Mouse (Mus musculus): ENCODE measurements around the gene Prl8a9. TPM values are rescaled to one million over a fixed set of nuclear protein-coding genes. Genes with fewer than 3 reads are reported as not detected.

Prl8a9 gene
- total RNA-seq (2023) = not detected

DNA sequence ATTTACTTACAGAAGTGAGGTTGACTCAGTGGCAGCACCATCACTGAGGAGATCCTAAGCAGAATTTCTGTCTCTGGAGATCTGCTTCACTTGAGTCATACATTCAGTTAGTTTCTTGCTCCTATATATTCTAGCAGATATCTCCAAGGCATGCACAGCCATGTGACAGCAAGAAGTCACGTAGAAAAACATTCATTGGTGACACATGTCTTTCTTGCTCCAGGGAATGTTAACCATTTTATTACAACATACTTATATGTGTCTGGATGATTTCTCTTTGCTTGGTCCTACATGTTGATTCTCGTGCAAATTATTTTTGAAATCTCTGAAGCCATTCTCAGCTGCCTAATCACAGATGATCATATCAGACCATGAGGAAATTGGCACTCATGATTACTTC is at the start of gene Prl8a9:
TSS of gene Prl8a9 (minus strand) at position 101 of the 400 bp plus-strand sequence.

DNA sequence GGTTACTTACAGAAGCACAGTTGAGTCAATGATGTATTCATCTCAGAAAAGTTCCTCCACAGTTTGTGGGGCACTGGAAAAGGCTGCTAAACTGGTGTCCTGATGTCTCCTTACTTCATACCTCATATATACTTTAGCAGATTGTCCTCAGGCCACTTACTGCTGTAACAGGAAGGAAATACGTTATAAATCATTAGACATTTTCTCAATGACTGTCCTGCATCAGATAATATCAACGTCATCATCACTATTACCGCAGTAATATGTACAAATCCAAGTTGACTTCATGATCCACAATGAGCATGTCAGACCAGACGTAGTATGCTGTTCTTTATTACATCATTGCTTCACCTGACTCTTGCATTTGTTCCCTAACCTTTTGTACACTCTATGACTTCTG is 46.1 kb upstream of the Prl8a9 start, which contains the start of gene Prl7b1:
TSS of gene Prl7b1 (minus strand) at position 101 of the 400 bp plus-strand sequence.

DNA sequence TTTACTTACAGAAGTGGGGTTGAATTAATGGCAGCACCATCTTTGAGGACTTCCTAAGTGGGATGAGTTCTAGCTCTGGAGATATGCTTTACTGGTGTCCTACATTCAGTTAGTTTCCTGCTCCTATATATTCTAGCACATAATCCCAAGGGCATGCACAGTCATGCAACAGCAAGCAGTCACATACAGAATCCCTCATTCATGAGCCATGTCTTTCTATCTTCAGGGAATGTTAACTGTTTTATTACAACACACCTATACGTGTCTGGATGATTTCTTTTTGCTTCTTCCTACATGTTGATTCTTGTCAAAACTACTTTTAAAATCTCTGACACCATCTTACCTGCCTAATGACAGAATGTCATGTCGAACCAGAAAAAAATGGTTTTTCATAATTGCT is 17.7 kb upstream of the Prl8a9 start, which contains the start of gene Prl8a1:
TSS of gene Prl8a1 (minus strand) at position 101 of the 400 bp plus-strand sequence.

DNA sequence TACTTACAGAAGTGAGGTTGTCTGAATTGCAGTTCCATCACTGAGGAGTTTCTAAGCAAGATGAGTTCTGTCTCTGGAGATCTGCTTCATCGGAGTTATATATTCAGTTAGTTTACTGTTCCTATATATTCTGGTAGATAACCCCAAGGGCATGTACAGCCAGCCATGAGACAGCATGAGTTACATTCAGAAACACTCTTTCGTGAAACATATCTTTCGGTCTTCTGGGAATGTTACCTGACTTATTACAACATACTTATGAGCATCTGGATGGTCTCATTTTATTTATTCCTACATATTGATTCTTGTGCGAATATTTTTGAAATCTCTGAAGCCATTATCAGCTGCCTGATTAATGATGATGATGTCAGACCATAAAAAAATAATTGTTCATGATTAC is 51.3 kb downstream of the Prl8a9 start, which contains the start of gene Prl8a8:
TSS of gene Prl8a8 (minus strand) at position 101 of the 400 bp plus-strand sequence.

Other genes starting within 250 kb of the Prl8a9 start
- gene Prl8a2, start 218.9 kb downstream of the Prl8a9 start, total RNA-seq (2023) = not detected
- not detected for gene Prl2b1, start 173.8 kb downstream of the Prl8a9 start, total RNA-seq (2023)
- gene Prl8a6, start 125.9 kb downstream of the Prl8a9 start, total RNA-seq (2023) = not detected
- not detected for gene Prl8a8, start 51.4 kb downstream of the Prl8a9 start, total RNA-seq (2023)
- gene Prl8a1, start 17.6 kb upstream of the Prl8a9 start, total RNA-seq (2023) = not detected
- not detected for gene Prl7b1, start 46.0 kb upstream of the Prl8a9 start, total RNA-seq (2023)
- not detected for gene Prl7a1, start 77.9 kb upstream of the Prl8a9 start, total RNA-seq (2023)
- not detected for gene Prl7a2, start 103.4 kb upstream of the Prl8a9 start, total RNA-seq (2023)
- not detected for gene Prl7d1, start 152.1 kb upstream of the Prl8a9 start, total RNA-seq (2023)
- gene Prl7c1, start 216.2 kb upstream of the Prl8a9 start, total RNA-seq (2023) = not detected
- not detected for gene Prl2a1, start 237.0 kb upstream of the Prl8a9 start, total RNA-seq (2023)

Data from T-cell, adult 66 days (primary cell).